Mouse (Mus musculus) lung, postnatal 10 days (tissue): Measurements from ENCODE around the gene Gns.

Source experiments
- DNase-seq: peaks from one replicate; pipeline ENCODE4 v3.0.0; 2021

Gene Gns

GRCm38 (mm10) chr10:121364801-121365564, at the start of gene Gns:
TSS of gene Gns (plus strand) at chr10:121365090.
- peak; percentile 86 for DNase-seq

- peak; percentile 18 for DNase-seq
Measured at GRCm38 (mm10) chr10:121315321-121316283, 49.3 kb upstream of the Gns start.

- DNase-seq, result no peak
Measured at GRCm38 (mm10) chr10:121316361-121316760, 48.5 kb upstream of the Gns start.

- peak; percentile 58 for DNase-seq
Measured at GRCm38 (mm10) chr10:121318397-121318950, 46.4 kb upstream of the Gns start.

- no peak for DNase-seq
Measured at GRCm38 (mm10) chr10:121323493-121323892, 41.4 kb upstream of the Gns start.

- DNase-seq, result no peak
Measured at GRCm38 (mm10) chr10:121326167-121326566, 38.7 kb upstream of the Gns start.

- no peak for DNase-seq
Measured at GRCm38 (mm10) chr10:121329586-121329985, 35.3 kb upstream of the Gns start.

GRCm38 (mm10) chr10:121330940-121331339, 34.0 kb upstream of the Gns start:
- peak; percentile 81 for DNase-seq

GRCm38 (mm10) chr10:121334576-121334975, 30.3 kb upstream of the Gns start:
- DNase-seq, result peak; percentile 82

- DNase-seq, result peak; percentile 17
Measured at GRCm38 (mm10) chr10:121336536-121336935, 28.4 kb upstream of the Gns start.

- DNase-seq, result no peak
Measured at GRCm38 (mm10) chr10:121340754-121341593, 23.9 kb upstream of the Gns start.

GRCm38 (mm10) chr10:121342260-121342659, 22.6 kb upstream of the Gns start:
- DNase-seq, result no peak

GRCm38 (mm10) chr10:121343867-121344266, 21.0 kb upstream of the Gns start:
- peak; percentile 41 for DNase-seq

GRCm38 (mm10) chr10:121349244-121349643, 15.6 kb upstream of the Gns start:
- DNase-seq, result no peak

- peak; percentile 63 for DNase-seq
Measured at GRCm38 (mm10) chr10:121350357-121351065, 14.4 kb upstream of the Gns start.

- peak; percentile 85 for DNase-seq
Measured at GRCm38 (mm10) chr10:121351066-121351581, 13.8 kb upstream of the Gns start, which contains the start of gene Tbc1d30. TSS of gene Tbc1d30 (minus strand) at chr10:121351278.

- no peak for DNase-seq
Measured at GRCm38 (mm10) chr10:121351692-121352290, 13.1 kb upstream of the Gns start.

- DNase-seq, result no peak
Measured at GRCm38 (mm10) chr10:121360358-121360757, 4.5 kb upstream of the Gns start.

GRCm38 (mm10) chr10:121363201-121363600, 1.7 kb upstream of the Gns start:
- DNase-seq, result no peak

- no peak for DNase-seq
Measured at GRCm38 (mm10) chr10:121364306-121364705, 584 bp upstream of the Gns start.

- peak; percentile 52 for DNase-seq
Measured at GRCm38 (mm10) chr10:121365781-121366272, 937 bp downstream of the Gns start.
